In genomic region chr12:26446377-26447045, GRCm38 (mm10) we compare ENCODE assay signal across 10 mouse cellular contexts.
"Had no signal": no experiment of that assay in that cellular context is flagged by ENCODE, and none has a peak within 500 bp of the region (broad histone marks: within the 10 kb centered on the region; RNA-seq: fewer than 3 reads in every experiment).

No protein-coding gene starts in this region.

- H3K36me3 ChIP-seq: limb, embryonic 15.5 days; liver, embryonic 12.5 days; midbrain, embryonic 10.5 days; midbrain, embryonic 15.5 days; neural tube, embryonic 12.5 days had no signal

- DNase-seq: lung, embryonic 14.5 days; lung, postnatal 10 days; lung, postnatal 4 days had no signal

- H3K27me3 ChIP-seq: limb, embryonic 15.5 days; liver, embryonic 12.5 days; midbrain, embryonic 15.5 days; neural tube, embryonic 12.5 days had no signal

- H3K27ac ChIP-seq: left cerebral cortex, adult 2 months; limb, embryonic 15.5 days; liver, embryonic 12.5 days; midbrain, embryonic 10.5 days; midbrain, embryonic 15.5 days; neural tube, embryonic 12.5 days; stomach, postnatal 0 days had no signal

- H3K4me1 ChIP-seq: limb, embryonic 15.5 days; midbrain, embryonic 10.5 days; midbrain, embryonic 15.5 days; neural tube, embryonic 12.5 days had no signal

- H3K4me3 ChIP-seq: left cerebral cortex, adult 2 months; limb, embryonic 15.5 days; liver, embryonic 12.5 days; midbrain, embryonic 10.5 days; midbrain, embryonic 15.5 days; neural tube, embryonic 12.5 days had no signal
